Mouse (Mus musculus): Measurements from ENCODE around the gene Erbb3. TPM values are rescaled to one million over a fixed set of nuclear protein-coding genes. Genes with fewer than 3 reads are reported as not detected.
"Not testable (repeated sequence)": the region's sequence is repeated elsewhere in the genome, so short reads cannot be mapped to it uniquely, and the experiment has no call there.

Erbb3 gene
- polyA plus RNA-seq, 1 experiment from 2014 or later: 22.9 TPM

DNA sequence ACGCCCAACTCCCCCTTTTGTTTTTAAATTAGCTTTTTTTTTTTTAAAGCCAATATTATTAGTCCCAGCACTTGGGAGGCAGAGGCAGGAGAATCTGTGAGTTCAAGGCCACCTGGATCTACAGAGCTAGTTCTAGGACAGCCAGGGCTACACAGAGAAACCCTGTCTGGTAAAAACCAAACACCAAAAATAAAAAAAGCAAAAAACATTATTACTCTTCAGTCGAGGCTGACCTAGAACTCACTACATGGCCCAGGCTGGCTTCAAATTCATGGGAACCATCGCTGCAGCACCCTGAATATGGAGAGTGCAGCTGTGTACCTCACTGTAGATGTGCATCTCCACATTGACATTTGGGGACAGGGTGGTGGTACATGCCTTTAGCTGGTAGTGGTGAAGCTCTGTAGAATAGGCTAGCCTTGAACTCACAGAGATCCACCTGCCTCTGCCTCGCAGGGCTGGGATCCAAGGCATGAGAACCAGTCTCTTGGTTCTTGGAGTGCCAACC lies 33.7 kb upstream of the Erbb3 start:
- peaks cover 24% of the 10 kb centered on the region for H3K36me3 ChIP-seq
- H3K4me2 ChIP-seq; H3K4me1 ChIP-seq; H3K9me3 ChIP-seq; H3K27me3 ChIP-seq; H3K27ac ChIP-seq; ATAC-seq (ENCODE audit: borderline replicate concordance, extremely low read depth, low FRiP score, low TSS enrichment); H3K9ac ChIP-seq; H3K4me3 ChIP-seq: not testable (repeated sequence)
- 77% methylated on average over 4 of the region's 4 CpGs for WGBS

DNA sequence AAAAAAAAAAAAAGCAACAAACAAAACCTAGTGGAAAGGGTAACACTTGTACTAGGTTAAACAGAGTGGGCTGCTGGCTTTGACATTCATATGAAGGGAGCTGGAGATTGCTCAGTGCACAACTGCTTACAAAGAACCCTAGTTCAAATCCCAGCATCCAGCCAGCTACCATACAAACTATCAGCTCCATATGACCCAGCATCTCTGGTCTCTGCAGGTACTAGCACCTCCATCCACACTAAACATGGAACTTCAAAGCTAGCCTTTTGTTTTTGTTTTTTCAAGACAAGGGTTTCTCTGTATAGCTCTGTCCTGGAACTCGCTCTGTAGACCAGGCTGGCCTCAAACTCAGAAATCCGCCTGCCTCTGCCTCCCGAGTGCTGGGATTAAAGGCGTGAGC lies 33.2 kb upstream of the Erbb3 start:
- H3K9ac ChIP-seq: no peak overlapping the region
- peaks cover 24% of the 10 kb centered on the region for H3K36me3 ChIP-seq
- H3K4me1 ChIP-seq: peaks cover 7% of the 10 kb centered on the region; the same call in 1 of the 2 replicates
- H3K4me2 ChIP-seq: no peak overlapping the region
- H3K27ac ChIP-seq: no peak overlapping the region
- no peaks in the 10 kb centered on the region for H3K27me3 ChIP-seq
- 91% methylated on average over 4 of the region's 4 CpGs for WGBS
- no peak for ATAC-seq (ENCODE audit: borderline replicate concordance, extremely low read depth, low FRiP score, low TSS enrichment)
- H3K4me3 ChIP-seq: no peak overlapping the region
- H3K9me3 ChIP-seq: no peaks in the 10 kb centered on the region

DNA sequence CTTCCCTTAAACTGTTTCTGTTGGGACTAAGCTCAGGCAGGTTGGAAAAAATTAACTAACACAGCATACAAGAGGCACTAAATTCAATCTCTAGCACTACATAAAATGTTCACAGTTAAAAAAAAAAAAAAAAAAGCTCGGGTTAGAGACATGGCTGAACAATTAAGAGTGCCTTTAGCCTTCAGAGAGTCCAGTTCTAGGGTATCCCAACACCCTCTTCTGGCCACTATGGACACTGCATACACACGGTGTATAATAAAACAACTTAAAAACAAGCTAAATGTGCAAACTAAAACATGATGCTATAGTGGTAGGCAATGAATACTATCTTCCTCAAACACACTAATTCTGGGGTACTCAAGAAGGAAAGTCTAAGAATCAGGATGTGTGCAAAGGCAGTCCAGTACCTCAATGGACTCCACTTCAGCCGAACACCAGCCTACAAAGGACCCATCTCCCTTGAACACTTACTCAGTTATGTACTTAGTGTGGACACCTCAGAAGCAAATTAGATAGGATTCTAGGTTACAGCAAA lies 32.6 kb upstream of the Erbb3 start:
- no peaks in the 10 kb centered on the region for H3K9me3 ChIP-seq
- no peaks in the 10 kb centered on the region for H3K27me3 ChIP-seq
- no peak for ATAC-seq (ENCODE audit: borderline replicate concordance, extremely low read depth, low FRiP score, low TSS enrichment)
- H3K9ac ChIP-seq: no peak overlapping the region
- 69% methylated on average over 3 of the region's 3 CpGs for WGBS
- H3K4me2 ChIP-seq: no peak overlapping the region
- no peak overlapping the region for H3K27ac ChIP-seq
- H3K4me1 ChIP-seq: peaks cover 7% of the 10 kb centered on the region; the same call in 1 of the 2 replicates
- peaks cover 24% of the 10 kb centered on the region for H3K36me3 ChIP-seq
- H3K4me3 ChIP-seq: no peak overlapping the region

GRCm38 (mm10) chr10:128620241-128620640 lies 30.8 kb upstream of the Erbb3 start:
- H3K27ac ChIP-seq: no peak overlapping the region
- H3K9me3 ChIP-seq: no peaks in the 10 kb centered on the region
- H3K36me3 ChIP-seq: peaks cover 24% of the 10 kb centered on the region
- no peak overlapping the region for H3K4me3 ChIP-seq
- no peak overlapping the region for H3K4me2 ChIP-seq
- H3K27me3 ChIP-seq: no peaks in the 10 kb centered on the region
- 0 out of 2 replicates have a peak, but pooled peaks cover 4% of the 10 kb centered on the region for H3K4me1 ChIP-seq
- no peak for ATAC-seq (ENCODE audit: borderline replicate concordance, extremely low read depth, low FRiP score, low TSS enrichment)
- no peak overlapping the region for H3K9ac ChIP-seq

DNA sequence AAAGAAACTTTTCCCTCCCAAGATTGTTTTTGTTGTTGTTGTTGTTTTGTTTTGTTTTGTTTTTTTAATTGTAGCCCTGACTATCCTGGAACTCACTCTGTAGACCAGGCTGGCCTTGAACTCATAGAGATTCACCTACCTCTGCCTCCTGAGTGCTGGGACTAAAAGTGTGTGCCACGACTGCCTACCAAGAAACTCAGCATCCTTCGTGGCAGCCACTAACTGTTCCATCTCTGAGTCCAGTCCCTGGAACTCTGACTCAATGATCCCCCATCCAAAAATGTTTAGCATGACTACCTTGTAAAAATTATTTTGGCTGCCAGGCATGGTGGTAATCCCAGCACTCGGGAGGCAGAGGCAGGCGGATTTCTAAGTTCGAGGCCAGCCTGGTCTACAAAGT lies 29.7 kb upstream of the Erbb3 start:
- not testable (repeated sequence) for H3K4me1 ChIP-seq; H3K4me3 ChIP-seq; H3K27me3 ChIP-seq; ATAC-seq (ENCODE audit: borderline replicate concordance, extremely low read depth, low FRiP score, low TSS enrichment); H3K27ac ChIP-seq; H3K9me3 ChIP-seq; H3K9ac ChIP-seq; H3K4me2 ChIP-seq
- peaks cover 14% of the 10 kb centered on the region for H3K36me3 ChIP-seq
- WGBS: 88% methylated on average over 5 of the region's 5 CpGs

GRCm38 (mm10) chr10:128618570-128618969 lies 29.1 kb upstream of the Erbb3 start:
- H3K9ac ChIP-seq: no peak overlapping the region
- ATAC-seq (ENCODE audit: borderline replicate concordance, extremely low read depth, low FRiP score, low TSS enrichment): no peak
- no peak overlapping the region for H3K4me3 ChIP-seq
- no peaks in the 10 kb centered on the region for H3K9me3 ChIP-seq
- WGBS: 77% methylated on average over 1 of the region's 1 CpGs
- H3K4me2 ChIP-seq: no peak overlapping the region
- no peaks in the 10 kb centered on the region for H3K27me3 ChIP-seq
- peaks cover 8% of the 10 kb centered on the region; the same call in 1 of the 2 replicates for H3K36me3 ChIP-seq
- H3K4me1 ChIP-seq: no peaks in the 10 kb centered on the region
- H3K27ac ChIP-seq: no peak overlapping the region

DNA sequence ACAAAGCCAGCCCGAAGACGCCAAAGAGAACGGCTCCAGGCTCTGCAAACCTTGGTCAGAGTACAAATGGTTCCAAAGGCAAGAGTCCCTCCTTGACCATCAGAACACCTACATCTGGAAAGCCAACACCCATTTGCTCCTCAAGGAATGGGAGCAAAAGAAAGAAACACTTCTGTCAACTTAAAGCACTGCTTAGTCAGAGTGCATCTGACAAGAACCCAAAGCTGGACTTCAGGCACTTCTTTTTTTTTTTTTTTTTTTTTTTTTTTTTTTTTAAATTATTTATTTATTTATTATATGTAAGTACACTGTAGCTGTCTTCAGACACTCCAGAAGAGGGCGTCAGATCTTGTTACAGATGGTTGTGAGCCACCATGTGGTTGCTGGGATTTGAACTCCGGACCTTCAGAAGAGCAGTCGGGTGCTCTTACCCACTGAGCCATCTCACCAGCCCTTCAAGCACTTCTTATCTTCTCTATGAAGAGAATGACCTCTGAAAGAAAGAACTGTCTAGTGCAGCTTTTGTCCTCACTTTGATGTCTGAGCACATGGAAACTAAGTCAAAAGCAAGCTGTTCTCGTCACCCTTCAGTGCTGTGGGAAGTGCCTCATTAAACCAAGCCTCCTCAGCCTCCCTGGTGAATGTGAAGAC lies 26.5 kb upstream of the Erbb3 start:
- H3K27me3 ChIP-seq; ATAC-seq (ENCODE audit: borderline replicate concordance, extremely low read depth, low FRiP score, low TSS enrichment); H3K9ac ChIP-seq; H3K4me3 ChIP-seq; H3K4me1 ChIP-seq; H3K27ac ChIP-seq; H3K36me3 ChIP-seq; H3K4me2 ChIP-seq; H3K9me3 ChIP-seq: not testable (repeated sequence)
- 80% methylated on average over 6 of the region's 7 CpGs for WGBS

- H3K4me2 ChIP-seq: no peak overlapping the region
- H3K9me3 ChIP-seq: no peaks in the 10 kb centered on the region
- no peak overlapping the region for H3K4me3 ChIP-seq
- H3K9ac ChIP-seq: no peak overlapping the region
- no peaks in the 10 kb centered on the region; the same call in 1 of the 2 replicates for H3K4me1 ChIP-seq
- no peaks in the 10 kb centered on the region for H3K36me3 ChIP-seq
- ATAC-seq (ENCODE audit: borderline replicate concordance, extremely low read depth, low FRiP score, low TSS enrichment): no peak
- H3K27me3 ChIP-seq: no peaks in the 10 kb centered on the region
- 62% methylated on average over 3 of the region's 3 CpGs for WGBS
- H3K27ac ChIP-seq: no peak overlapping the region
These were observed 25.5 kb upstream of the Erbb3 start for GRCm38 (mm10) chr10:128614934-128615333.

DNA sequence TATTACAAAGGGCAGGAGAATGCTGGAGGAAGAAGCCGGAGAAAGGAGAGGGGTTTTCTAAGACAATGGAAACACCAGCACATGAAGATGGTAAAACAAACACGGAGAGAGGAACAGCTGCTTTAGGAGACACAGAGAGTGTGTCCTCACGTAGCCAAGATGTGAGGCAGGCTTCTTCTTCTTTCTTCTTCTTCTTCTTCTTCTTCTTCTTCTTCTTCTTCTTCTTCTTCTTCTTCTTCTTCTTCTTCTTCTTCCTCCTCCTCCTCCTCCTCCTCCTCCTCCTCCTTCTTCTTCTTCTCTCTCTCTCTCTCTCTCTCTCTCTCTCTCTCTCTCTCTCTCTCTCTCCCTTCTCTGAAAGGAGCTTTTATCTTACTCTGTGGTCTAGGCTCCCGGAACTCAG lies 24.4 kb upstream of the Erbb3 start:
- not testable (repeated sequence) for H3K36me3 ChIP-seq; H3K27ac ChIP-seq; H3K27me3 ChIP-seq; H3K4me1 ChIP-seq; ATAC-seq (ENCODE audit: borderline replicate concordance, extremely low read depth, low FRiP score, low TSS enrichment); H3K4me2 ChIP-seq; H3K4me3 ChIP-seq; H3K9ac ChIP-seq; H3K9me3 ChIP-seq
- 49% methylated on average over 4 of the region's 4 CpGs for WGBS

GRCm38 (mm10) chr10:128613154-128613440 lies 23.6 kb upstream of the Erbb3 start:
- H3K4me2 ChIP-seq: no peak overlapping the region

DNA sequence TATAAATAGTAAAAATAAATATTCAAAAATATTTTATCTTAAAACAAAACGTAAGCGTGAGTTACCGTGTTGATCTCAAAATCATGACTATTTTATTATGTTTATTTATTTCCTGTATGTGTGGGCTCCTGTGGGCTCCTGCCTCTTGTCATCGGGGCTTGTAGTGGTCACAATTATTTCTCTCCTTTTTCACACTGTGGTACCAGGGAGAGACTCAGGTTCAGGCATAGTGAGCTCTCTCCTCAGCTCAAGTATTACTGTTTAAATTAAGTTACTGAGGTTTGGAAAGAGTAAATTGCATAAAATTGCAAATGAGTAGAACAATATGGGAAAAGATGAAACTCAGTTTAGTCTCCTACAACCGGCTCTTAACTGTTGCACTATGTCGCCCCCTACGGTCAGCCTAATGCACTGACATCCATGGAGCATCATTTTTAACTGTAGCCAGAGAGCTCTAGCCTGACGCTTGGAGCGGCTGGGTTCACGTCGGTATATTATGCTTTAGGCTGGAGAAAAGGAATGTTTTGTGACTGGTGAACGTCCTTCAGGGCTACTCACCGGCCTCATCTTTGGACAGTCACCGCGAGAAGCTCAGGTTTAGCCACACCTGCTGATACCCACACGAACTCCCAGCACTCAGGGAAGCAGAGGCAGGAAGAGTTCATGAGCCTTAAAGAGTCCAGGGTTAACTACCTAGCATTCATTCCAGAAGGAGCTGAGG lies 23.1 kb upstream of the Erbb3 start:
- H3K36me3 ChIP-seq: no peaks in the 10 kb centered on the region
- no peaks in the 10 kb centered on the region; the same call in 1 of the 2 replicates for H3K4me1 ChIP-seq
- no peaks in the 10 kb centered on the region for H3K9me3 ChIP-seq
- H3K4me2 ChIP-seq: no peak overlapping the region
- no peak overlapping the region for H3K4me3 ChIP-seq
- 14% methylated on average over 16 of the region's 16 CpGs for WGBS
- H3K27me3 ChIP-seq: no peaks in the 10 kb centered on the region
- ATAC-seq (ENCODE audit: borderline replicate concordance, extremely low read depth, low FRiP score, low TSS enrichment): peak; percentile 70
- no peak overlapping the region for H3K27ac ChIP-seq
- H3K9ac ChIP-seq: no peak overlapping the region

More at GRCm38 (mm10) chr10:128613154-128613440, 23.6 kb upstream of the Erbb3 start:
- 33% methylated on average over 6 of the region's 6 CpGs for WGBS
- H3K27ac ChIP-seq: no peak overlapping the region
- H3K27me3 ChIP-seq: no peaks in the 10 kb centered on the region
- no peak overlapping the region for H3K9ac ChIP-seq
- no peaks in the 10 kb centered on the region; the same call in 1 of the 2 replicates for H3K4me1 ChIP-seq
- no peaks in the 10 kb centered on the region for H3K36me3 ChIP-seq
- H3K9me3 ChIP-seq: no peaks in the 10 kb centered on the region
- peak; percentile 35; the same call in 1 of the 2 replicates for ATAC-seq (ENCODE audit: borderline replicate concordance, extremely low read depth, low FRiP score, low TSS enrichment)
- H3K4me3 ChIP-seq: no peak overlapping the region

DNA sequence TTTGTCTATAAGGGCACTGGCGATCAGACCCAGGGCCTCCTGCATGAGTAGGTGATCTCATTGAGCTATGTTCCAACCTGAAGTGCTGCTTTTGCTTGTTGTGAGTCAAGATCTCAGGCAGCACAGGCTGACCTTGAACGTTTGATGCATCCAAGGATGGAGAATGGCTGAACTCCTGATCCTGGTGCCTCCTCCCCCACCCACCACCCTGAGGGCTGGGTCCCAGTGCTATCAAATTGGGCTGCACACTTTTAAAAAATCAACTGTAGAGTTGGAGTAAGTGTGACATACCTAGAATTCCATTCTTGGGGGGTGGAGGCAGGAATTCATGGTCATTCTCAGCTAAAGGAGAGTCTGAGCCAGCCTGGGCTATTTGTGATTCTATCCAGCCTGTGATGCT lies 17.0 kb upstream of the Erbb3 start:
- H3K9me3 ChIP-seq: no peaks in the 10 kb centered on the region
- H3K9ac ChIP-seq: no peak overlapping the region
- no peak for ATAC-seq (ENCODE audit: borderline replicate concordance, extremely low read depth, low FRiP score, low TSS enrichment)
- H3K36me3 ChIP-seq: no peaks in the 10 kb centered on the region
- no peaks in the 10 kb centered on the region for H3K27me3 ChIP-seq
- no peaks in the 10 kb centered on the region for H3K4me1 ChIP-seq
- H3K4me3 ChIP-seq: no peak overlapping the region
- H3K27ac ChIP-seq: no peak overlapping the region
- H3K4me2 ChIP-seq: no peak overlapping the region
- 31% methylated on average over 2 of the region's 2 CpGs for WGBS

Measured in lung, embryonic 15.5 days (tissue).